Mouse (Mus musculus) WW6 (cell line): ENCODE measurements around the gene Agbl4.
"Not testable (repeated sequence)": the region's sequence is repeated elsewhere in the genome, so short reads cannot be mapped to it uniquely, and the experiment has no call there.

Source experiments
- DNase-seq: peaks from one replicate; pipeline ENCODE4 v3.0.0-alpha.2; 2013; ENCODE audit warnings: low read depth, low spot score

Gene Agbl4

DNA sequence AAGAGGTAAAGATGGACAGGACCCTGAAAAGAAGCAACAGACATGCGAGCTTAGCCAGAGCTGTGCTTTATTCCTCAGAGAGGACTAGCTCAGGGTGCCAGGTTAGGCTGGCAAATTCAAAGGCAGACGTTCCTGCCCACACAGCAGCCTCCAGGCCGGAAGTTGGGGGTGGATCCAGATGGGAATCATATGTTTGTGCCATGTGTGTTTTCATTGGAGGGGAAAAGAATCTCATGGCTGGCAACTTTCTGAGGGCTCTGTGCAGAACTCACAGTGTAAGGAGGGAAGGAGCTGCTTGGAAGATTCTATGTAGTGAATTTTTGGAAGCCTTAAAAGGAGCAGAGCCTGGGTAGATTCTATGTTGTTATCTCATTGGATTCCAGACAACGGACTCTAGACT, 519.1 kb downstream of the Agbl4 start:
- DNase-seq: no peak

- no peak for DNase-seq
Observed at GRCm38 (mm10) chr4:110921013-110921412, 523.6 kb downstream of the Agbl4 start.

DNA sequence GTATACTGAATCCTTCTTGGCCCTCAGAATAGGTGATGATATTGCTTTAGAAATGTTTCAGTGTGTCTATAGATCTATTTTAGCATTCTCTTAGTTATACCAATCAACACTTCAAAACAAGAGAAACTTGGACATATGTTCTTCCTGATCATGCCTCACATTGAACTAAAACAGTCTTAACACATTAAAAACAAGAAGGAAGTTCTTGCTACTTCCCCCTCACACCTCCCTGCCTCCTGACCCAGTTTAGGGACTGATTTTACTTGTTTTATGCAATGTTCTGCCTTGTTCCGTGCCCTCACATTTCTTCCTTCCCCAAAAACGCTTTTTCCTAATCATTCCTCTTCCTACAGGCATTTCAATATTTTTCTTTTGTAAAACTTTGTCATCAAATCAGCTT, 604.2 kb downstream of the Agbl4 start:
- DNase-seq: no peak

- no peak for DNase-seq
Observed at GRCm38 (mm10) chr4:111004719-111005479, 607.4 kb downstream of the Agbl4 start.

DNA sequence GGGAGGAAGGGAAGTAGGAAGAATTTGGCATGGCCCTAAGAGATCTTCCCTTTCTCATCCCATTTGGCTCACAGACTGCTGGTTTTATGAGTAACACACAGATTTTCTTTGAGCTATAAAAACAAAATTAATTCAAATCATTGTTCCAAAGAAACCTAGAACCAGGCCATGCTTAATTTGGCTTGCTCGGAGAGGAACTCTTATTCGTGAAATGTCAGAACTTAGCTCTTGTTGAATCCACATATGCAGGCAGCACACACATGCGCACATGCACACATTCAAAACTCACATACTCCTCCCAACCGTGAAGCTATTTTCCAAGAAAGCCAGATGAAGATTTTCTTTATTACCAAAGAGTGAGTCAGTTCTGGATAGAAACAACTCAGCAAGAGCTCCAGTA, 621.9 kb downstream of the Agbl4 start:
- no peak for DNase-seq

GRCm38 (mm10) chr4:111067330-111067729, 669.9 kb downstream of the Agbl4 start:
- DNase-seq: no peak

DNA sequence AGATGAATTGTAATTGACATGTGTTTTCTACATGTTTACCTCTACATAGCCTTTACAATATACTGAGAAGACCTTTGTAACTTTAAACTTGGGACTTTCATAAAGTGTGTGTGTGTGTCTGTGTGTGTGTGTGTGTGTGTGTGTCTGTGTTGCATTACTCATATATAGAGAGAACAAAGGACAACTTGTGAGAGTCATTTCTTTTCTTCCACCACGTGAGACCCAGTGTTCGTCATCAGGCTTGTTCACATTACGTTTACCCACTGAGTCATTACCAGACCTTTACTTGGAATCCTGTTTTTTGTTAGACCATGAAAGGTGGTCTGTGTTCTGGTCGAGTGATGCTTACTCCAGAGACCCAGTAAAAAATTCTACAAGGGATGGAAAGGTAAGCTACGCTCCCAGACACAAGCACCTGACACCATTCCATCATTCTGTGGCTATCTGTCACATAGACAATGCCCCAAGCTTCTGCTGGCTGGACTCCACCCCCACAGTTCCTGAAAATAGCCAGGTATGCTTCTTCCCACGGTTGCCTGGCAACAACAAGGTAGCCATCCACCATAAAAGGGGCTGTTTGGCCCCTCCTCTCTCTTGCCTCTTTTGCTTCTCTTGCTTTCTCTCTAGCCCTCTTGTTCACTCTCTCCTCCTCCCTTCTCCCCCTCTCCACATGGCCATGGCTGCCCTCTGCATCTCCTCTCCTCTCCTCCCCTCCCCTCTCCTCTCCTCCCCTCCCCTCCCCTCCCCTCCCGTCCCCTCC, 676.5 kb downstream of the Agbl4 start:
- DNase-seq: no peak

DNA sequence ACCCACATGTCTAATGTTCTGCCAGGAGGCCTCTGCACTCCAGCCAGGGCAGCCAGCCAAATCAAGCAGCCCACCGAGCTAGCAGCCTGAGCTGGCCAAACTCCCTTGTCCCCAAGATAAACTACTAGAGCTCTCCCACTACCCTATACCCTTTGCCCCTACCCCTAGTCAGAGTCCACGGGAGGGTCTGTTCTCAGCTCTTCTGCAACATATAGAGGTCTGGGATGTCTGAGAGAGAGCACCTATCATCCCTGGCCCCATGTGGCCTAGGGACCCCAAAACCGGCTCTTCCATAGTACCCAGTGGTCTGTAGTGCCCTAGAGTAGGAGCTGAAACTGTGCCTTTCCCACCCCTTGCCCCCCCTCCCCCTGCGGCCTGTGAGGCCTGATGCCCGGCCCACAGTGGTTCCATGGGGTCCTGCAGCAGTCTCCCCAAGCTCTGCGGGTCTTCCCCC, 677.3 kb downstream of the Agbl4 start:
- no peak for DNase-seq

- DNase-seq: no peak
Observed at GRCm38 (mm10) chr4:111077810-111078209, 680.3 kb downstream of the Agbl4 start.

- no peak for DNase-seq
Observed at GRCm38 (mm10) chr4:111085330-111085729, 687.9 kb downstream of the Agbl4 start.

DNA sequence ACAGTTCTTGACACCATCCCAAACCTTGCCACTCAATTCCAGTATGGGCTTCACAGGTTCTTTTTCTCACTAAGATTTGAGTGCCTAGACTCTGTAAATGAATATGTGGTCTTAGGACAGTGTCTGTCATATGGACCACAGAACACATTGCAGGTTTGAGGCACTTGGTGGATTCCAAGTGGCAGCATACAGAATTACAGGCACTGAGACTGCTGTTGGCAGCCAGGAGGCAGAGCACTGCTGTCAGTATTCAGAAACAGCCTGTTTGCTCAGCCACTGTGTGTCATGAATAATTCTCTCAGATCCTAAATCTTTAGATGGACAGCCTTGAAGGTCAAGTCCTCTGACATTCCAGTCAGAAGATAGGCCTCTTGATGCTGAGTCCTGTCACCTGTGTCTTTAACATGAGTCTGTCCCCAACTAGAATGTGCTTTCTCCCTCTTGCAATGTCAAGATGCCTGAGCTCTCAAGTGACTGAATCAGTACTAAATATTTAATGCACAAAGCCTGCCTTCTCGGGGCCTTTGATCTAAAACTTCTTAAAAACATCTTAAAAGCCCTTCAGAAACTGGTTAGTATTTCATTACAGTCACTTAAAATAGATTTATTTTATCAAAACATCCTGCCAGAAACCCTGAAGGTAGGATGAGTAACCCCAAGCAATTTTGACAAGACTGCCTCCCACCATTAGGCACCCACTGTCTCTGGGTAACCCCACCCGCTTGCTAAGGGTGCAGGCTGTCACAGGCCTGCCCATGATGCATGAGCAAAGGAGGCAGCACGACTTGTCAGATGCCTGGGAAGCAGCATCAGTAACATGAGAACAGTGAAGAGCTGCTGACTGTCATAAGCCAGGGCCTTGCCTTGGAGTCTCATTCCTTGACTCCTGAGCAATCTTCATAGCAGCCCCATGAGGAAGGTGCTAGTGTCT, 739.0 kb downstream of the Agbl4 start:
- DNase-seq: no peak

- no peak for DNase-seq
Observed at GRCm38 (mm10) chr4:111147748-111148147, 750.3 kb downstream of the Agbl4 start.

GRCm38 (mm10) chr4:111155859-111156258, 758.4 kb downstream of the Agbl4 start:
- no peak for DNase-seq

DNA sequence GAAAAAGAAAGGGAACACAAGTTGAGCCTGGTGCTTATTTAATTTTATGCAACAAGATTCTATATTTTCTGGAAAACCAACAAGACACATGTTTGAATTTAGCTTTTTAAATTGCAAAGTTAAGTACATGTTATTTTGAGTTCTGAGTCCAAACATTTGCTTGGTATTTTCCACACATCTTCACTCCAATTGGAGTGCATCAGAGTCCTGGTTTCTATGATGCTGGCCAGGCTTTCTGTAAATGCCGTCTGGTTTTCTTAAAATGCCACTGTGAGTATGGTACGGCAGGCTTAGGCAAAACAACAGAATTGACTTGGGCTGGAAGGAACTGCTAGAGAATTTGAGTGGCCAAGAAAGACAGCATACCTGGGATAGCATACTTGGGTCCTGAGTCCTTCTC, 784.0 kb downstream of the Agbl4 start:
- DNase-seq: no peak

GRCm38 (mm10) chr4:111200100-111200499, 802.6 kb downstream of the Agbl4 start:
- DNase-seq: no peak

GRCm38 (mm10) chr4:111215191-111215762, 817.8 kb downstream of the Agbl4 start:
- no peak for DNase-seq

DNA sequence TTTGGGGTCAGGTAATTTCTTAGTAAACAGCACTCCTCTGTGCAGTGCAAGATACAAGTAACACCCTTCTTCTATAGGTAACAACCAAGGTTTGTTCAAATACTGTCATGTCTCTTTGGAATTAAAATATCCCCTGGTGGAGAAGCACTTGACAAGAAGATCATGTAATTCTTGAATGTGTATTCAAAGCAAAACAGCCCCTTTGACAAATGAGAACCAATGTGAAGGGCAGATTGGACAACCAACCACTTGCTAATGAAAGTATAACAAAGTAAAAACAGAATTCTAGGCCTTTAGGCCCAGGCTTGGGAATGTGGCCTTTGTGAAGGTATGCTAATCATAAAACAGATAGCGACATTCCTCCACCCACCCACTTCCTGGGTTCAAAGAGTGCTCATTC, 821.6 kb downstream of the Agbl4 start:
- DNase-seq: not testable (repeated sequence)

DNA sequence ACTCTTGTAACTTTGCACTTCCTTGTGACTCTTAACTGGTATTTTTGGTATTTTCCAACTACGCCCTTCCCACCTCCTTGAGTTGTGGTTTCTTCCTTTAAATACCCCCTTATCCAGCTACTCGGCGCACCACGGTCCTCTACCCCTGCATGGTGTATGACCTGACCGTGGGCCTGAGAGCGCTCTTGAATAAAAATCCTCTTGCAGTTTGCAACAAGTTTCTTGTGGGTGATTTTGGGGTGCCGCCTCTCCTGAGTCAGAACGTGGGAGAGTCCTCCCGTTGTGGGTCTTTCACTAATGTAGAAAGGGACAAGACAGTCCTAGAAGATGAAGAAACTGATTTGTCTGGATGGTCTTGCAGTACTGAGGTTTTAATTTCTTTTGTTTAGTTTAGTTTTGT, 822.1 kb downstream of the Agbl4 start:
- DNase-seq: not testable (repeated sequence)

DNA sequence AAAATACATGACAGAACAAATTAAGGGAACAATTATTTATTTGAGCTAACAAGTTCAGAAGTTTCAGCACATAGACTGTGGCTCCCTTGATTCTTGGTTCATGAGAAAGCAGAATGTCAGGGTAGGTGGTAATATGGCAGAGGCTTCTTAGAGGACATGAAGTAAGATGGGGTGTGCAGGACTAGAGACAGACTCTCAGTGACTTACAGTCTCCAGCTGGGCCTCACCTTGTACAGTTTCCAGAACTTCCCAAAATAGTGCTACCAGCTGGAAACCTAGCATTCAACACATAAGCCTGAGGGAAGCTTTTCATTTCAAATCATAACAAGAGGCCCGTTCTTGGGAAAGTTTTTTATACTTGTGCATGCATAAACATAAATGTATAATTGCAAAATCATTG, 836.4 kb downstream of the Agbl4 start:
- no peak for DNase-seq

- DNase-seq: no peak
Observed at GRCm38 (mm10) chr4:111251917-111252316, 854.5 kb downstream of the Agbl4 start.

DNA sequence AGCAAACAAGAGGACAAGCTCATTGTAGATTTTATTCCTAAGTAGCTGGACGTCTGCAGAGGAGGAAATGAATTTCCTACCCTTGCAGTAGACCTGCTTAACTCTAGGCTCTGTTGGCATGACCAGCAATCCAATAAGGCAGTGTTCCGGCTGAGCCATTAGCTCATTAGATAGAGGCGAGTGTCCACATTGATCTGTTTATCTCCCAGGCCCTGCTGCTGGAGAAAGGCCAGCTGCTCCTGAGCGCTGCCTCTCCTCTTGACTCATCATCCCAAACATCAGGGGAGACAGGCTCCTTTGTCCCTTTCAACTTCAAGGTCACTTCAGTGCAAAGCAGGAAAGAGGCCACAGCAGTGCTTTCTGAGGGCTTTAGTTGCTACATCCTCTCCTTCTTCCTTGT, 858.0 kb downstream of the Agbl4 start:
- no peak for DNase-seq

DNA sequence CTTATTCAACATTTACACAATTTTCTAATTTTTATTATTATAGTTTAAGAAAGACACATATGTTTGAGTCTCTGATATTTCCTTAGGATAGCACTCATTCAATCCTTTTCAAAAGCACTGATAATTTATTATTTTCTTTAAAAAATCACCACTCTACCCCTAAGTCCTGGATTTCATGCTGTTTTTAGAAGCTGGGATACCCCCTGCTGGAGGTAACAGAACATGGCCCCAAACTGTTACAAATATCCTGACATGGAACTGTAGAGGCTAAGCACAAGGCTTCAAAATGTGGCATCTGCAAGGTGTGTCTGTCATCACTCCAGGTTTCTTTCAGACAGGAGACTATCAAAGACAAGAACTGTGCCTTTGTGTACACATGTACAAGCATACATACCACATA, 859.5 kb downstream of the Agbl4 start:
- DNase-seq: no peak
